Mouse (Mus musculus): ENCODE measurements at regions not wholly inside any gene's neighbourhood (a gene's known extent, or its start where the extent isn't known, plus 50 kb on each side); places are given as distances from the start of the nearest gene placed in this dataset.

DNA sequence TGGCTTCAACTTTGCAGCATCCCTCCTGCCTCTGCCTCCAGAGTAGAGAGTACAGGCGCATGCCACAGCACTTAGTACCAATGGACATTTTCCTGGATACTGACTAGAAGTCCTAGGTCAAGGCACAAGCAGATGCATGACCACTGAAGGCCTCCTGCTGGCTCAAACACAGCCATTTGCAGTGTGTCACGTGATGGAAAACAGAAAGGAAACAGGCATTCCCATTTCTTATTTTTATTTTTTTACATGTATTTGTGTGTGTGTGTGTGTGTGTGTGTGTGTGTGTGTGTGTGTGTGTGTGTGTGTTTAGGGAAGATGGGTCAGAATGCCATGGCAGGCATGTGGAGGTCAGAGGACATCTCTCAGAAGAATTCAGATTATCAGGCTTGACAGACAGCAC lies 65.6 kb downstream of the Thap12 start:
- DNase-seq (ENCODE audit: low spot score) = no peak

- DNase-seq (ENCODE audit: low spot score) = no peak
These were observed 65.7 kb upstream of the Wnt11 start for GRCm38 (mm10) chr7:98769111-98769734.

DNA sequence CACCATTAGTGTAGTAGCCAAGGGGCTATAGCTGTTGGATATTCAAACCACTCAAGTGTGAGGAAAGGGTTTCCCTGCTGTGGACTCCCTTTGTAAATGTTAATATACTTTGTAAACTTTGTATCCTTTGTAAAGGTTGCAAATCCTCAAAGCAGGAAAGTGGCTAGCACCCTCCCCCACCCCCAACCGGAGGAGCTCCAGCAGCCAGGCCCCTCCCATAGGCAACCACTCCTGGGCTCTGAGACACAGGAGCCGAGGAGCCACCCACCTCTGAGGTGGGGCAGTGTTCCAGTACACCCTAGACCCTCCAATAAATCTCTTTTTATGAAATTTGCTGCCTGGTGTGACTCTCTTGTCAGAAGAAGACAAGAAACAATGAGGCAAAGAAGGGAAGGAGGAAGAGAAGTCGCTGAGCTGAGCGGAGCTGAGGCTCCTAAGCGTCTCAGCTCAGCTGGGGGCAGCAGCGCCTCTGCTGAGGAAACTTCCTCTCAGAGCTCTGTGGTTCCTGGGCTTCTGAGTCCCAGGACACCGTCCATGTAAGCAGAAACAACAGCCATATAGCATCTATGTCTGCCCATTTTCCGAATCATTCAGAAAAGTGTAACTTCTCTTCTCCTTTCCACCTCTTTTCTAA lies 64.5 kb upstream of the Wnt11 start:
- DNase-seq (ENCODE audit: low spot score) = no peak

GRCm38 (mm10) chr7:98771134-98771775 lies 63.7 kb upstream of the Wnt11 start:
- no peak for DNase-seq (ENCODE audit: low spot score)

DNA sequence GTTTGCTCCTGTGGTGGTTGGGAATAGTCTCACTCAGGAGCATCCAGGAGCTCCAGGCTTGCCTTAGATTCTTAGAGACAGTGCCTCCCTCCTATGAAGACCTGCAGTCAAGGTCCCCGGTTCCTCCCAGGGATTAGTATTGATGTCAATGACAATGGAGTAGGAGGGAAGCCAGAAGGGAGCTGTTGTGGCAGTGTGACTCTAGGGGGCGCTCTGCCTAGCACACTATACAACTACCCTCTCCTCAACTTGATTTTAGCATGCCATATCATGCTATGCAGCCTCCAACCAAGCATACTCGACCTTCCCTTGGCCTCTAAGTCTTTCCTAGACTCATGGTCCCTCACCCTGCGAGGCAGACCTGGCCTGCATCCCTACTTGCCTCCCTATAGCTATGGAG lies 60.3 kb upstream of the Wnt11 start:
- DNase-seq (ENCODE audit: low spot score) = no peak

GRCm38 (mm10) chr7:98775031-98775430 lies 59.9 kb upstream of the Wnt11 start:
- no peak for DNase-seq (ENCODE audit: low spot score)

DNA sequence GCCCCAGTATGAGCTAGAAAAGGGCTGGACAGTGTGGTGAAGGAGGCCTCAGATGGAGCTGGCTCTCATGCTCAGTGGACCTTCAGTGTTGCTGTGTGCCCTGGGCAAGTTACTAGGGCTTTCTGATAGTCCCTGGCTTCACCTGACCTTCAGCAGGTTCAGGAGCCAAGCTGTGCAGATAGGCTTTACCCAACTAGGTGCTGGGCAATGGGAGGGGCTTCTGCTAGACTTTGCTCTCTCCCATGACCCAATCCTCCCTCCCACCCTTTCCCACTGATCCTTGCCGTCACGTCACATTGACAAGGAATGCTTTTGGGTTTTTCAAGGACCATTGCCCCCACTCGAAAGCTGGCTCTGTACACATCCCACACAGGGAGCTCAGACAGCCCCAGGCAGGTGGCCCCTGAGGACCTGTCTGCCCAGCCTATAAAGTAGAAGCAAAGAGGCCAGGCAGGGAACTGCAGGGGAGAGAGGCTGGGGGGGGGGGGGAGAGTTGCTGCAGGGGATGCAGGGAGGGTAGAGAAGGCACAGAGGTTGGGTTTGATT lies 57.5 kb upstream of the Wnt11 start:
- no peak for DNase-seq (ENCODE audit: low spot score)

DNA sequence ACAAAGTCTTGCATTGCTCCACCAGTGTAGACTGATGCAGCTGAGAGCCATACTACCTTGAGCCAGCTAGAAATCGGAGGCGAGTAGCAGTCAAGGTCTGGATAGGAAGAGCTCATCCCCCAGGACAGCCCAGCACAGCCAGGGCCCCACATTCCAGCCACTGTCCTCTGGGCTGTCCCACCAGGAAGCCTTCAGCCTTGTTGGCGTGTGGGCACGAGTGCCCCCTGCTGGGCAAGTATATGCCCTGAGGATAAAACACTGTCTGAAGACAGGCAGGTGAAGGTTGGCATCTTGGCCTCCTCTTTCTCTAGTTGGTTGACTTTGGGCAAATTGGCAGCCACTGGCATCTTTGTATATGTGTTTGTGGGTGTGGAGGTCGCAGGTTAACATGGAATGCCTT lies 56.0 kb upstream of the Wnt11 start:
- DNase-seq (ENCODE audit: low spot score) = peak; percentile 36

DNA sequence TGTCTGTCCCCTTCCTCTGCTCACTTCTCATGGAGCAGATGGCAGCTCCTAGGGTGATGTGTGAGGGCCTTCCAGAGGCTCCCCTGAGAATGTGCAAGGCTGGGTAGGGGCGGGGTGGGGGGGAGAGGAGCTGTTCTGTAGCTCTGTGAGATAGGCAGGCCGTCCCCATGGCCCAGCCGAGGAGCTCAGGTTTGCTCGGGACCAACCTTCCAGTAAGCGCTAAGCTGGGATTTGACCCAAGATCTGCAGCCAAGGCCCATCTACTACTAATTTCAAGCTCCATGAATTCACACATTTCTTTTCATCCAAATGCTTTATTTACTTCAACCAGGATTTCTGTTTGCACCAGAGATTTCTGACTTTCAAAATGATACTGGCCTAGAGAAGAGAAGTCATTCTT lies 51.4 kb upstream of the Wnt11 start:
- no peak for DNase-seq (ENCODE audit: low spot score)

- DNase-seq (ENCODE audit: low spot score) = no peak
These were observed 51.0 kb upstream of the Wnt11 start for GRCm38 (mm10) chr7:98783954-98784353.

GRCm38 (mm10) chr7:98784369-98784931 lies 50.5 kb upstream of the Wnt11 start:
- DNase-seq (ENCODE audit: low spot score) = no peak

Measured in layer of hippocampus, adult 9-10 months (tissue).